Mouse (Mus musculus) neural tube, embryonic 15.5 days (tissue): ENCODE results near the gene L3hypdh. TPM values are rescaled to one million over a fixed set of nuclear protein-coding genes. Genes with fewer than 3 reads are reported as not detected.

Source experiments
- ATAC-seq: fragments of 200-750 bp; cut with Nextera tagmentation; 2 replicates; pipeline ENCODE4 v1.8.0; 2017; ENCODE audit warnings: mild to moderate bottlenecking, moderate TSS enrichment, moderate library complexity; ENCODE audit not compliant: low FRiP score
- H3K27ac ChIP-seq: fragments of 300-500 bp; sonication (generic); replicated peaks from 2 replicates; pipeline ENCODE4 v1.5.1; 2015; ENCODE audit warnings: mild to moderate bottlenecking, inconsistent platforms
- H3K27me3 ChIP-seq: fragments of 300-500 bp; sonication (generic); replicated peaks from 2 replicates; pipeline ENCODE4 v1.6.1; 2015; ENCODE audit warnings: inconsistent platforms
- H3K36me3 ChIP-seq: fragments of 300-500 bp; sonication (generic); 2 replicates; pipeline ENCODE4 v1.6.1; 2015; ENCODE audit warnings: inconsistent platforms
- H3K4me1 ChIP-seq: fragments of 300-500 bp; sonication (generic); 2 replicates; pipeline ENCODE4 v1.6.1; 2015; ENCODE audit warnings: inconsistent platforms
- H3K4me2 ChIP-seq: fragments of 300-500 bp; sonication (generic); 2 replicates; pipeline ENCODE4 v1.6.1; 2015; ENCODE audit warnings: inconsistent platforms, mild to moderate bottlenecking, moderate library complexity
- H3K4me3 ChIP-seq: fragments of 300-500 bp; sonication (generic); replicated peaks from 2 replicates; pipeline ENCODE4 v1.5.1; 2015; ENCODE audit warnings: mild to moderate bottlenecking, inconsistent platforms
- H3K9ac ChIP-seq: fragments of 300-500 bp; sonication (generic); replicated peaks from 2 replicates; pipeline ENCODE4 v1.6.1; 2015; ENCODE audit warnings: mild to moderate bottlenecking, inconsistent platforms
- H3K9me3 ChIP-seq: fragments of 300-500 bp; sonication (generic); replicated peaks from 2 replicates; pipeline ENCODE4 v1.6.1; 2016; ENCODE audit warnings: inconsistent platforms
- WGBS: fragments of 180-500 bp; shearing (Covaris S2); methylation state at CpG from one replicate; pipeline ENCODE4 v1.1.7; 2015; ENCODE audit warnings: mixed read lengths; 5-methylcytosine and 5-hydroxymethylcytosine counted together
- polyA plus RNA-seq: library from polyadenylated mRNA; unstranded; fragments of >200 nt; fragmentation: Nextera tagmentation; extraction: Ambion mirVana; gene quantifications from 2 replicates; pipeline ENCODE4 v1.2.1, GENCODE M21; 2015

The L3hypdh gene
- polyA plus RNA-seq, result 11.7 and 14.4 TPM in 2 replicates

DNA sequence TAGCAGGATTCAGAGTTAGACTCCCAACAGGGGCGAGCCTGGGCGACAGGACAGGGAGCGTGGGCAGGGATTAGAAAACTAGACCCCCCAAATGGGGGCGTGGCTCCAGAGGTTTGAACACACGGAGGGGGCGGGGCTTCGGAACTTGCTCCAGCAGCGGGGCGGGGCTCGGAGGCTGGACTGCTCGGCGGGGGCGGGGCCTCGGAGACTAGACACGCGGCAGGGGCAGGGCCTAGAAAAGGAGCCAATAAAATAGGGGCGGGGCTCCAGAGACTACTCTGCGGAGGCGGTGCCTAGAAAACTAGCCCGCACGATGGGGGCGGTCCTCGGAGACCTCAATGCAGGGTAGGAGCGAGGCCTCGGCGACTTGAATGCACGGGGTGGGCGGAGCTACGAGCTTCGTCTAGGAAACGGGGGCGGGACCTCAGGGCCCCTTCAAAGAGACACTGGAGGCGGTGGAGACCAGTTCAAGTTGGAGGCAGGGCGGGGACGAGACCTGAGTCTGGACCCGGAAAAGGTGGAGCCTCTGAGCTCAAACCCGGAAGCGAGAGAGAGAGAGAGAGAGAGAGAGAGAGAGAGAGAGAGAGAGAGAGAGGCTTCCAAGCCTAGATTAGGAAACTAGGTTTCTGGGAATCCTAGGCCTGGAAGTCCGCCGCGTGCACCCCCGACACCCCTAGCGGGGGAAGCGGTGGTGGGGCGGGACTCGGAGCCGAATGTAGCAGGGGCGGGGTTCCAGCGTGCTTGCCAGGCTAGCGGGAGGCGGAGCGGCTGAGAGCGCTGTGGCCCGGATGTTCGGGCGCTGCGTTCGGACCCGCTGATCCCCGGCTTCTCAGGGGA is at the start of gene L3hypdh, which contains the start of gene Jkamp:
Gene L3hypdh, minus strand, starts transcription at position 111 of the 837 bp plus-strand sequence.
Gene Jkamp, plus strand, starts transcription at position 261 of the 837 bp plus-strand sequence.
- Histone ChIP-seq H3K36me3 (peaks cover 7% of the 10 kb centered on the region), H3K9me3 (no peaks in the 10 kb centered on the region), H3K4me3 (peak within 1 kb of the TSS; percentile 61), H3K4me1 (peaks cover 44% of the 10 kb centered on the region), H3K4me2 (peak within 1 kb of the TSS; percentile 87), H3K27ac (peak within 1 kb of the TSS; percentile 97), H3K9ac (peak within 1 kb of the TSS; percentile 68), H3K27me3 (no peaks in the 10 kb centered on the region)
- peak; percentile 96 for ATAC-seq
- under 1% methylated on average over 59 of the region's 60 CpGs for WGBS

DNA sequence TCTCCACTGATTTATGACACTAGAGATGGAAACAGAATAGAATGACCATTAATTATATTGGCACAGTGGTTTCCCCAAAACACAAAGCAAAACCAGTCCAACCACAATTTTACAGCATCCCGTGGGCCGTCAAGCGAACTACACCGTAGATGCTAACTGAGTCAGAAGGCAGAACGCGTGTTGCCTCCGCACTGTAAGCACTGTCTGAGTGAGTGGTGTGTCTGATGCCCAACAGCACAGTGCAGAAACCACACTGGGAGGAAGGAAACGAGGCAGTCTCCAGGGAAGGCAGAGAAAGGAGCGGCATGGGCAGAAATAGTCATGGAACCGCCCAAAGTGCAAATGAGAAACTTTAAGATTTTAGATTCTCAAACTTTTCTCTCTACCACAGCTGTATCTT is 44.0 kb upstream of the L3hypdh start:
- no peaks in the 10 kb centered on the region for H3K36me3 ChIP-seq
- ATAC-seq, result no peak
- no peak overlapping the region for H3K9ac ChIP-seq
- no peaks in the 10 kb centered on the region for H3K9me3 ChIP-seq
- H3K4me3 ChIP-seq, result no peak overlapping the region
- no peak overlapping the region for H3K4me2 ChIP-seq
- WGBS, result 91% methylated on average over 10 of the region's 10 CpGs
- H3K27ac ChIP-seq, result no peak overlapping the region
- H3K27me3 ChIP-seq, result no peaks in the 10 kb centered on the region
- no peaks in the 10 kb centered on the region for H3K4me1 ChIP-seq

- Histone ChIP-seq H3K36me3 (no peaks in the 10 kb centered on the region), H3K9ac (no peak overlapping the region), H3K4me1 (no peaks in the 10 kb centered on the region), H3K9me3 (no peaks in the 10 kb centered on the region), H3K4me3 (no peak overlapping the region), H3K4me2 (no peak overlapping the region), H3K27ac (no peak overlapping the region), H3K27me3 (no peaks in the 10 kb centered on the region)
- WGBS, result 85% methylated on average over 22 of the region's 23 CpGs
- ATAC-seq, result no peak
Observed at GRCm38 (mm10) chr12:72115686-72116345, 30.6 kb upstream of the L3hypdh start.

DNA sequence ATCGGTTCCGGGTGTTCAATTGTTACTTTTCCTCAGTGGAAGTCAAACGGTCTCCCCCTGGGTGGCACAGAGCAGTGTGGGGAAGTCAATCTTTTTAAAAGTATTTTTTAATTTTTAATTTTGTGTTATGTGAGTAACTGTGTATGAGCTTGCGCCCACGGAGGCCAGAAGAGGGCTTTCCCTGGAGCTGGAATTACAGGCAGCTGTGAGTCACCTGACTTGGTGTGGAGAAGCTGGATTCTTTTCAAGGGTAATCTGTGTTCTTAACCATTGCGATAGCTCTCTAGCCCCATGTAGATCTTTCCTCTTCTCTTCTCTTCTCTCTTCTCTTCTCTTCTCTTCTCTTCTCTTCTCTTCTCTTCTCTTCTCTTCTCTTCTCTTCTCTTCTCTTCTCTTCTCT is 29.9 kb upstream of the L3hypdh start:
- H3K27me3 ChIP-seq, result no peaks in the 10 kb centered on the region

DNA sequence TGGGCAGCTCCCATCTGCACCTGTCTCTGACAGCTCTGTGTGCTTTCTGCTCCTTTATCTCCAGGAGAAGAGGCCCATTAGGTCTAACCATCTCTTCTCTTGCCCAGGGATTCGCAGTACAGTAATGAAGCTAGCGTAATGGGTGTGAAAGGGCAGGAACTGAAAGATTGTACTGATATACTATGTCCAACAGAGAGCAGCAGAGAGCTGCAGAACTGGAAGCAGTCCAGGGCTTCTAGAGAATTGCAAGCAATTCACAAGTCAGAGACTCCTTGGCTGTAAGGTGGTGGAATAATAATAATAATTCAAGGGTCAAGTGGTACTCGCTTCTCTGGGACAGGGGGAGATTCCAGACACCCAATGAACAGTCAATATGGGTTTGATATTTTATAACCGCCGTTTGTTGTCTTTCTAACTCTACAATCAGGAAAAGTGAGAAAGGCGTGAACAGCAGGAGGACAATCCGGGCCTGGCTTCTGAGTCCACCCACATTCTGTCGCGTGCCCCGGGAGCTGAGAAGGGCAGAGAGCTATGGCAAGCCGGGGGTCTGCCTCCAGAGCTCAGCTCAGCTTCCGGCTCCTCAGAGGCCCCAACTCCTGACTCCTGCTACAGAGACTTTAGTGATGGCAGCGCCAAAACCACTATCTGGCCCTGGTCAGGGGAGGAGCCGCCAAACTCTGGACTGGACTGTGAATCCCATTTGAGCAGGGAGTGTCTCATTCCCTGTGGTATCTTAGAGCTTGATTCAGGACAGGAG is 19.5 kb upstream of the L3hypdh start:
- 32% methylated on average over 14 of the region's 14 CpGs for WGBS
- peak; percentile 61; the same call in 1 of the 2 replicates for ATAC-seq
- peaks cover 4% of the 10 kb centered on the region; the same call in 1 of the 2 replicates for H3K4me1 ChIP-seq
- H3K27ac ChIP-seq, result no peak overlapping the region
- peaks cover 8% of the 10 kb centered on the region for H3K36me3 ChIP-seq
- no peak overlapping the region for H3K4me3 ChIP-seq
- no peak overlapping the region for H3K9ac ChIP-seq
- no peaks in the 10 kb centered on the region for H3K27me3 ChIP-seq
- H3K4me2 ChIP-seq, result peak overlapping the region; percentile 33
- no peaks in the 10 kb centered on the region for H3K9me3 ChIP-seq

More for the DNA sequence above, 29.9 kb upstream of the L3hypdh start:
- Histone ChIP-seq H3K4me3 (no peak overlapping the region), H3K4me2 (no peak overlapping the region), H3K9ac (no peak overlapping the region), H3K4me1 (no peaks in the 10 kb centered on the region), H3K27ac (no peak overlapping the region), H3K9me3 (no peaks in the 10 kb centered on the region), H3K36me3 (no peaks in the 10 kb centered on the region)
- ATAC-seq, result no peak
- WGBS, result 79% methylated on average over 6 of the region's 6 CpGs

GRCm38 (mm10) chr12:72104027-72104426 is 18.8 kb upstream of the L3hypdh start:
- H3K4me3 ChIP-seq, result no peak overlapping the region
- WGBS, result 87% methylated on average over 5 of the region's 5 CpGs
- no peak for ATAC-seq

DNA sequence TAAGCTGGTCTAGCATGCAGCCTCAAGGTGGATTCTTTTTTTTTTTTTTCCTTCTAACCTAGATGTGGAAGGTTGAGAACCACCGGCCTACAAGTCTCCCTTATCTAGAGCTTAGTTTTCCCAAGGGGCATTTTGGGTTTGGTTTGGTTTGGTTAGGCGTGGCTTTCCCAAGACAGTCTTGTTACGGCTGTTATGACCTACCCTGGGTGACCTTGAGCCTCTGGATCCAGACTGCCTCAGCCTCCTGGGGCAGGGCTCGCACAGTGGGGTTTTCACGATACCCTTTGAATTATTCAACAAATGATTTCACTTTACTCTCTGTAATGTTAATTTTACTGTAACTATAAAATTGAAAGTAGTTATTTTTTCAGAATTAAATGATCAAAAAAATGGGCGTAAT is 17.5 kb upstream of the L3hypdh start:
- Histone ChIP-seq H3K4me1 (peaks cover 4% of the 10 kb centered on the region; the same call in 1 of the 2 replicates), H3K36me3 (peaks cover 15% of the 10 kb centered on the region), H3K27me3 (no peaks in the 10 kb centered on the region), H3K27ac (no peak overlapping the region), H3K4me3 (no peak overlapping the region), H3K4me2 (no peak overlapping the region), H3K9me3 (no peaks in the 10 kb centered on the region), H3K9ac (no peak overlapping the region)
- WGBS, result 76% methylated on average over 6 of the region's 6 CpGs
- ATAC-seq, result no peak

More at GRCm38 (mm10) chr12:72104027-72104426, 18.8 kb upstream of the L3hypdh start:
- no peaks in the 10 kb centered on the region for H3K9me3 ChIP-seq
- H3K27ac ChIP-seq, result no peak overlapping the region
- peaks cover 8% of the 10 kb centered on the region for H3K36me3 ChIP-seq
- H3K9ac ChIP-seq, result no peak overlapping the region
- H3K27me3 ChIP-seq, result no peaks in the 10 kb centered on the region
- H3K4me2 ChIP-seq, result no peak overlapping the region
- peaks cover 4% of the 10 kb centered on the region; the same call in 1 of the 2 replicates for H3K4me1 ChIP-seq

- H3K4me3 ChIP-seq, result no peak overlapping the region
- no peaks in the 10 kb centered on the region for H3K4me1 ChIP-seq
- H3K9ac ChIP-seq, result no peak overlapping the region
- H3K27ac ChIP-seq, result no peak overlapping the region
- peaks cover 66% of the 10 kb centered on the region for H3K36me3 ChIP-seq
- no peak for ATAC-seq
- no peaks in the 10 kb centered on the region for H3K27me3 ChIP-seq
- H3K4me2 ChIP-seq, result no peak overlapping the region
- H3K9me3 ChIP-seq, result no peaks in the 10 kb centered on the region
- 97% methylated on average over 8 of the region's 8 CpGs for WGBS
Observed at GRCm38 (mm10) chr12:72096966-72097365, 11.7 kb upstream of the L3hypdh start.

- Histone ChIP-seq H3K36me3 (peaks cover 45% of the 10 kb centered on the region), H3K4me1 (peaks cover 27% of the 10 kb centered on the region), H3K27ac (no peak overlapping the region), H3K4me2 (no peak overlapping the region), H3K4me3 (no peak overlapping the region), H3K9ac (no peak overlapping the region), H3K27me3 (no peaks in the 10 kb centered on the region), H3K9me3 (no peaks in the 10 kb centered on the region)
- 71% methylated on average over 4 of the region's 4 CpGs for WGBS
- ATAC-seq, result no peak
Observed at GRCm38 (mm10) chr12:72089802-72090201, 4.6 kb upstream of the L3hypdh start.

DNA sequence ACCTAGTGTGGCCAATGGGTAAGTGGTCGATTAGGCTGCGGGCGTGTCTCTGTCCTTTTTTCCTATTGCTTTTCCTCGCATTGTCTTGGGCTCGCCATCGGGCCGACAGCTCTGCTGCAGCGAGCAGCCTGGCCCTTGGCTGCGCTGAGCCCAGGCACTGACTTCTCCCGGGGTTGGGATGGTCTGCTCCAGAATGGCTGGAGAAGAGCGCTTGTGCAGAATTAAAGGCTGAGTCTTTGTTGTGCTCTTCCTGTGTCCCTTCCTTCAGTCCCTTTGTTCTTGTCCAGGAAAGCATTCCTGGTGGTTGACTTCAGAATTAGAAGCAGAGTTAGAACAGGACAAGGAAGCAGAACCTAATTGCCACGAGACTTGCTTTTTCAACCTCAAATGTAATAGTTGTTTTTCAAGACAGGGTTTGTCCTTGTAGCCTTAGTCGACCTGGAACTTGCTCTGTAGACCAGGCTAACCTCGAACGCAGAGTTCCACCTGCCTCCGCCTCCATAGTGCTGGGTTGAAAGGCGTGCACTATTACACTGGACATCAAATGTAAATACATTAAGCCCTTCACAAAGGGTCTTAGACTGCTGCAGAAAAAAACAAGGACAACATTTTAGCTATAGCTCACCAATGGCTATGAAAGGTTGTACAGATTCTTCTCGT is 1.1 kb upstream of the L3hypdh start:
- H3K4me1 ChIP-seq, result peaks cover 44% of the 10 kb centered on the region
- peak overlapping the region; percentile 97 for H3K27ac ChIP-seq
- peak overlapping the region; percentile 68 for H3K9ac ChIP-seq
- H3K4me2 ChIP-seq, result peak overlapping the region; percentile 87
- H3K9me3 ChIP-seq, result no peaks in the 10 kb centered on the region
- H3K4me3 ChIP-seq, result peak overlapping the region; percentile 61
- ATAC-seq, result no peak
- no peaks in the 10 kb centered on the region for H3K27me3 ChIP-seq
- peaks cover 12% of the 10 kb centered on the region for H3K36me3 ChIP-seq
- under 1% methylated on average over 18 of the region's 18 CpGs for WGBS

GRCm38 (mm10) chr12:72085024-72085328 is 263 bp downstream of the L3hypdh start:
- peak overlapping the region; percentile 63 for H3K9ac ChIP-seq
- H3K27ac ChIP-seq, result peak overlapping the region; percentile 97
- H3K27me3 ChIP-seq, result no peaks in the 10 kb centered on the region
- peak overlapping the region; percentile 61 for H3K4me3 ChIP-seq
- peak; percentile 37; the same call in 1 of the 2 replicates for ATAC-seq
- WGBS, result 0% methylated on average over 31 of the region's 31 CpGs
- peak overlapping the region; percentile 87 for H3K4me2 ChIP-seq
- peaks cover 43% of the 10 kb centered on the region for H3K4me1 ChIP-seq
- H3K9me3 ChIP-seq, result no peaks in the 10 kb centered on the region
- peaks cover 2% of the 10 kb centered on the region; the same call in 1 of the 2 replicates for H3K36me3 ChIP-seq
